Mouse (Mus musculus) CH12F3 (cell line): Measurements from ENCODE around the gene Pde6h.
"Not testable (repeated sequence)": the region's sequence is repeated elsewhere in the genome, so short reads cannot be mapped to it uniquely, and the experiment has no call there.

ENCODE experiments used
- in situ Hi-C: fragments of 300-500 bp; cut with MboI; formaldehyde crosslinking; loops from 2 replicates; pipeline ENCODE4 v1.14.3; 2020; ENCODE audit warnings: low sequenced_read_pairs

Gene Pde6h

DNA sequence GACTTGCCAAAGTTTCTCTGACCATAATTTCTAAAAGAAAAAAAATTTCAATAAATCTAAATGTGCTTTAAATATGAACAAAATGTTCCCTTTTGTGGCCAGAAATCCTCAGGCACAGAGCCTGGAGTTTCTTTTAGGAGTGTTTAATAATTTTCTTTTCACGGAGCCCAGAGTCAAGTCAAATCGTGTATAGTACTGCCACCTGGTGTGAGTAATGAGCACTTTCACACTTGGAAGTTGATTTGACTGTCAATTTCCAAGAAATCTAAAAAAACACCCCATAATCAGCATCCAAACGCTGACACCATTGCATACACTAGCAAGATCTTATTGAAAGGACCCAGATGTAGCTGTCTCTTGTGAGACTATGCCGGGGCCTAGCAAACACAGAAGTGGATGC is 45.2 kb downstream of the Pde6h start:
- in situ Hi-C loops = not testable (repeated sequence)

DNA sequence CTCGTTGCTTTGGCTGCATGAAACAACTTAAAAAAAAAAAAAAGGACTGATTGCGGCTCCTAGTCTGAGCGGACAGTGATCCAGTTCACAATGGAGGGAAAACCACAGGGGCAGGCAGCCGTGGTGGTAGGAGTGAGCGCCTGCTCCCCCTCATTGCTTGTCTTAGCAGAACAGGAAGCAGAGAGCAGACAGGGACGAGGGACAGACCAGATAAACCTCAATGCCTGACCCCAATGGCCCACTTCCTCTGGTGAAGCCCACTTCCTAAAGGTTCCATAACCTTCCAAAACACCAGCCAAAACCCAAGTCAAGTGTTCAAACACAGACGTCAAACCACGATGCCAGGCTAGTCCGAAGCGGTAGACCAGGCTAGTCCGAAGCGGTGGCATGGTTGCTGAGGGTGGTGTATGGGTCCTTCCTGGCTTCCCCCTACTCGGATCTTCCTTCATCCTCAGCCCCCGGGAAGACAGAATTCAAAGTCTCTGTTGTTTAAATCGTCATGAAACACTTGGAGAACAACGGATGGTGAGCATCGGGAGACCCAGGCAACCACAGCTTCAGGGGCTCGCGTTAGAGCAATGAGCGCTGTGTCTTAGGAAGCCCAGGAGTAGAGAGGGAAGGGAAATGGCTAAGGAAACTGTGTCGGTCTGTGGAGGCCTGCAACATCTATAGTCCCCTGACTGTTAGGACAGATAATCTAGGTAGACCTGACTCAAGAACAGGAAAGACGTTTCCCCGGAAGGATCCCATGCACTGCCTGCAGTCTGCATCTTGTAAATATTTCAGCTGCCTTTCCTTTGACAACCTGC is 55.8 kb downstream of the Pde6h start:
- in situ Hi-C loops = loop anchor here (25.0 kb wide), 1 partner anchor 367 kb away; no protein-coding TSS in a partner anchor

DNA sequence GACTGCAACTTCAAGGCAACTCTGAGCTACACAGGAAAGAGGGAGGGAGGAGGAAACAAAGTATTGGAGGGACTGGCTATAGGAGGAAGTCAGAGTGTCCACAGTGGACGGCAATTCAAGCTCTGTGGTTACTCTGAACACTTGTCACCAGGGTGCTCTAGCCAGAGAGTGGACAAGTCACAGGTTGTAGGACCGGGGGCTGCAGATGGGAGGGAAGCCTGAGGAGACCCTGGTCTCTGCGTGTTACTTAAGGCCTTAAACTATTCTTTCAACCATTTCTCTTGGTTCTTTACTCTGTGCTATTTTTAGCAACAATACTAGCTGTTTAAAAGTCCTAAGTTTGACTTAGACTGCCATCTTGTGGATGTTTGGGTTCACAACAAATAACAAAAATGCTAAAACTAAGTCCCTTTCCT is 56.7 kb downstream of the Pde6h start:
- in situ Hi-C loops = loop anchor here (25.0 kb wide), 1 partner anchor 368 kb away; no protein-coding TSS in a partner anchor

- in situ Hi-C loops = loop anchor here (25.0 kb wide), 1 partner anchor 370 kb away; no protein-coding TSS in a partner anchor
Observed at GRCm38 (mm10) chr6:136982581-136982980, 58.9 kb downstream of the Pde6h start.

GRCm38 (mm10) chr6:136983201-136983600 is 59.6 kb downstream of the Pde6h start:
- in situ Hi-C loops = loop anchor here (25.0 kb wide), 1 partner anchor 371 kb away; no protein-coding TSS in a partner anchor

DNA sequence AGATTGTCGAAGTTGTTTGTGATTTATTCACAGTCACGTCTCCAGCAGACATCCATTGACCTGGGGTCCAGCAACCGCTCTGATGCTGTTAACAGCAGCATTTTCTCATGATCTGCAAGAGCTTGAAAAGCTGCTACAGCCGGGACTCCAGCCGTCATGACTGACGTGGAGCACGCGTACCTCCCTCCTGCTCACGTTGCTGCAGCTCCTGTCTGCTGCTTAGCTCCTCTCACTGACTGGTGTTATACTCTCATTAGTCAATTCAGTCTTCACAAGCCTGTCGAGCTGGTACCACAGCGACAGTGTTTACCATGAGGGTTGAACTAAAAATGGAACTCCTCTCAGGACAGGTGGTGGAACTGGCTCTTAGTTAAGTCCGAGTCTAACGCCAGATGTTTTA is 62.4 kb downstream of the Pde6h start:
- in situ Hi-C loops = loop anchor here (25.0 kb wide), 1 partner anchor 374 kb away; no protein-coding TSS in a partner anchor

DNA sequence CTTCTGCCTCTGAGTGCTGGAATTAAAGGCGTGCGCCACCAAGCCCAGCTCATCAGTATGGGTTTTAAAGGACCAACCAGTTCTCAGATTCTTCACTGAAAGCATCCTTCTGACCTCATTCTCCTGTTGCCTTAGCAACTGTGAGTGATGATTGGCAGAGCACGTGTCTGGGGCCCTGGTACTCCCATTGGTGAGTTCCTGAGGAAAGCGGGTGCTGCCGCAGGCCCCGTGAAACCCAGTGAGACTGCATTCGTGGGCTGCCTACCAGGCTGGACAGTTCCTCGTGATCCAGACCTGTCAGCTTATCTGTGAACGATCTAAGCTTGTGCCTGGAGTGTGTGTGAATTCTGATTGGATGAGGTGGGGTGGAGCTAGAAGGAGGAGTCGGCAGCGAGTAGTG is 63.1 kb downstream of the Pde6h start:
- in situ Hi-C loops = loop anchor here (25.0 kb wide), 1 partner anchor 374 kb away; no protein-coding TSS in a partner anchor

DNA sequence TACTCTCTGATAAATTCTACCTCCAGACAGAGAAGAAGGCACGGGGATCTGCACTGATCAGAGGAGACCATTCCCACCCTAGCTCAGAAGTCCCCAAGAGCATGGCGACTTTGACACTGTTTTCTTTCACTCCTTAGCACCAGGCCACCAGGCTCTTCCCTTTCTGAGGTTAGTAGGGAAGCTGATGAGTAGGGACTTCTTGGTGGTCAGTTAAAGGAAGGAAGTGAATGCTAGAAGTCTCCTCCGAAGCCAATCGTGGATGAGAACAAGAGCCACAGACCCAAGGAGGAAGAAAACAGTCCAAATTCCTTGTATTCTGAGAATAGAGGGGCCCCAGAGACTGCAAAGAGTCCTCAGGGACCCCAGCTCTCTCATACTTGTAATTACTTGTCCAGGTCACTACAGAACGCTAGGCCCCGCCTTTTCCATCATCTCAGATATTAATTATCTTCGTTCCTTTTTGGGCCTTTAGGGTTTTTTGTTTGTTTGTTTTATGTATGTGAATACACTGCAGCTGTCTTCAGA is 65.0 kb downstream of the Pde6h start:
- in situ Hi-C loops = loop anchor here (25.0 kb wide), 1 partner anchor 376 kb away; no protein-coding TSS in a partner anchor

- in situ Hi-C loops = loop anchor here (25.0 kb wide), 1 partner anchor 378 kb away; no protein-coding TSS in a partner anchor
Observed at GRCm38 (mm10) chr6:136989824-136990497, 66.3 kb downstream of the Pde6h start.

DNA sequence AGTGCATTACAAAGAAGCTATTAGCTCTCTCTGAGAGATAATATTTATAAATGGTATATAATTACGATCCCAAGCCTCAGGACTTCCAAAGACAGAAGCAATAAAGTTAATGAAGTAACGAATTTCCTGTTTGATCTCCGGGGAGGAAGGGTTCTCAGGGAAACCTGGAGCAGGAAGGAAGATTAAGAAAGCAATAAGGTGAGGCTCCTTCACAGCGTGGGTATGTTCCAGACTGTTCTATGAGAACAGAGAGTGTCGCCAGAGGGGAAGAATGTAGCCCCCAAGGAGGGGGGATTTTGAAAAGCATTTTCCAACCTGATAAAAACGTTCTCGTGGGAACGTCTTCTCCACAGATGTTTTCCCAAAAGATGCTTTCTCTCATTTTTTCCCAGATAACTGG is 66.9 kb downstream of the Pde6h start:
- in situ Hi-C loops = loop anchor here (25.0 kb wide), 1 partner anchor 378 kb away; no protein-coding TSS in a partner anchor

GRCm38 (mm10) chr6:136993574-136993973 is 69.9 kb downstream of the Pde6h start:
- in situ Hi-C loops = loop anchor here (25.0 kb wide), 1 partner anchor 381 kb away; no protein-coding TSS in a partner anchor

DNA sequence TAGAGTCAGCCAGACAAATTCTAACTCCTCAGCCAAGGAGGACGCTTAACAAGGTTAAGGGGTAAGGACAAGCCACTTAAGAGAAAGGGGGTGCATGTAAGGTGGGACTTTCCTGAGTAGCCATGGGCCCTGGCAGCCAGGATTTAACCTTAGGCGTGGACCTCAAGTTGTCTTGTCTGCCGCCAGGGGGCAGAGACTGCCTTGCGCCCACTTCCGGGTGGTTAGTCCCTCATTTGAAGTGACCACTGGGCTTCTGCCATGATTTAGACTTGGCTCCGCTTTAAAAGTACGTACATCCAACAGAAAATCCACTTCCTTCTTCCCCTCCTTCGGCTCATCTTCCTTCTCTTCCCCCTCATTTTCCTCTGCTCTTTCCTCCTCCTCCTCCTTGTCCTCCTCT is 71.9 kb downstream of the Pde6h start:
- in situ Hi-C loops = loop anchor here (25.0 kb wide), 1 partner anchor 383 kb away; no protein-coding TSS in a partner anchor

- in situ Hi-C loops = loop anchor here (25.0 kb wide), 1 partner anchor 384 kb away; no protein-coding TSS in a partner anchor
Observed at GRCm38 (mm10) chr6:136996336-136996735, 72.7 kb downstream of the Pde6h start.

- in situ Hi-C loops = loop anchor here (25.0 kb wide), 1 partner anchor 386 kb away; no protein-coding TSS in a partner anchor
Observed at GRCm38 (mm10) chr6:136998181-136998580, 74.5 kb downstream of the Pde6h start.

DNA sequence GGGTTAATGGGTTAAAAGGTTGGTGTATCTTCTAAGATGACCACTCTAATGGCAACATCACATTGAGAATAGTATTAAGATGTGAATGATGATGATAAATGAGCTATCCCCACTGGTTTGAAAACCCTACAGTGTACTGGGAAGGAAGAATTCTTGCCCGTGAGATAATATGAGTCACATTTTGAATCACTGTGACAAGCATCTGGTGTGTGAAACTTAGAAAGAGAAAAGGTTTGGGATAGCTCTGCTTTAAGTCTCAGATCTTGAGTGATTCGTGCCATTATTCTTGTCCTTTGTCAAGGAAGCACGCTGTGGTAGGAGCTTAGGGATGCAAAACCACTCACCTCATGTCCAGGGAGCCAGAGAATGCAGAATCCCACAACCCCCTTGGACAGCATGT is 75.4 kb downstream of the Pde6h start:
- in situ Hi-C loops = loop anchor here (25.0 kb wide), 1 partner anchor 387 kb away; no protein-coding TSS in a partner anchor

GRCm38 (mm10) chr6:136999707-137000446 is 76.2 kb downstream of the Pde6h start:
- in situ Hi-C loops = loop anchor here (25.0 kb wide), 1 partner anchor 388 kb away; no protein-coding TSS in a partner anchor

DNA sequence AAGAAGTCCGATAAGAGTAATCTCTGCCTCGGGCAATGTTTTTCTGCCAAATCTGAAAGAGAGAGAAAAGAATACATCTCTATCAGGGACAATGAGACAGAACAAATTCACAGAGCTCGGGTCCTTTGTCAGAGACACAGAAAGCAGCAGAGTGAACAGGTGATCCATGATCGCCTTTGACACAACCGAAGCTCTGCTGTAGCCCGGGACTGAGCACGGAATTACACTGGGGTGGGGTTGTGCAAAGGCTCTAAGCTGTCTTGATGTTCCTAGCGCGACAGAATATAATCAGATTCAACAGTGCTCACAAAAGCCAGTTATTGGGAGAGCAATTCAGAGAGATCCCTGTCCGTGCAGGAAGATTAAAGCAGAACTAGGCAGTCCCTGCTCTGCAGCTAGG is 77.1 kb downstream of the Pde6h start:
- in situ Hi-C loops = no loop called here

DNA sequence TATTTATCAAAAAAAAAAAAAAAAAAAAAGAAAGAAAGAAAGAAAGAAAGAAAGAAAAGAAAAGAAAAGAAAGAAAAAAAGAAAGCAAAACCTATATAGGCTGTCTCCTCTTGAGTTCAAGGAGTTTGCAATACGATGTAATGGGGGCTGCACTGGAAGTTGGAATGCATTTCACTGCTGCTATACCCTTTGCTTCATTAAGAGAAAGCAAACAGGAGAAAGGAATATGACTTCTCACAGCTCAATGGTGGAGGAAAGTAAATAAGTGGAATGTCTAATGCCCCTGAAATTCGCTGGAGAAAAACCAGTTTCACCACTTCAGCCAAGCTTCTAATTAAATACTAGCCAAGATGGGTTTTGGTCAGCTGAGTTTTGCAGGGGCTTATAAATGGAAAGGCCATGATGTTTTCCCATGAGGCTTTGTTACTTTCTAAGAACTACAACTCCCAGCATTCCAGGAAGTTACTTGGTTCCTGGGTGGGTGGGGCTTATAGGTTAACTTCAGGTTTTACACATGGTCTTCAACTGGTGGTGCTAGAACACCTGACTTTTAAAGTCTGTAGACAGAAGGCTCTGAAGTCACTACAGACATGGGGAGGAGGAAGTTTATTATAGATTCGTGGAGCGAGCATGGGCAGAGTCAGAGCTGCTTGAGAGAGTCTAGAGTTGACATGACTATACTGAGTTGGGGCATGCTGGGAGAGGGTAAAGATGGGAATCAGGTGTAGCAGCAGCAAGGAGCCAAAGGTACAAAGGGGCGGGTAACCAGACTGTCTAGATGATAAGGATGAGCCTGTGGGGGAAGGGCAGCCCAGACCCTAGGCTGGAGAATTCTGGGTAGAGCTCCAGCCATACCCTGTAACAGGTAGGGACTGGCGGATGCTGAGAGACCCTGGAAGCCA is 77.9 kb downstream of the Pde6h start:
- in situ Hi-C loops = no loop called here

GRCm38 (mm10) chr6:137002169-137002514 is 78.5 kb downstream of the Pde6h start:
- in situ Hi-C loops = no loop called here
